Comparison of ENCODE assay signal across 12 mouse cellular contexts in genomic region chr12:51887301-51888290, GRCm38 (mm10). TPM values are rescaled to one million over a fixed set of nuclear protein-coding genes. Genes with fewer than 3 reads are reported as not detected.
DNase-seq lines count a peak whose midpoint lies in the region; ATAC-seq and TF ChIP-seq lines count a peak whose summit lies in the region.
"Had no signal": no experiment of that assay in that cellular context is flagged by ENCODE, and none has a peak within 500 bp of the region (broad histone marks: within the 10 kb centered on the region; RNA-seq: fewer than 3 reads in every experiment).

No protein-coding gene starts in this region.

- no peak overlapping the region for H3K9ac ChIP-seq in kidney, embryonic 16.5 days (replicated peaks; ENCODE audit: low read length)
- no peak overlapping the region for H3K9ac ChIP-seq in stomach, embryonic 15.5 days
- no peak overlapping the region for H3K9ac ChIP-seq in intestine, postnatal 0 days (ENCODE audit: low read depth, low read length)

- WGBS in kidney, embryonic 16.5 days: 73% methylated on average over 11 of the region's 11 CpGs
- 77% methylated on average over 11 of the region's 11 CpGs for WGBS in stomach, embryonic 15.5 days
- 70% methylated on average over 11 of the region's 11 CpGs for WGBS in intestine, postnatal 0 days

- H3K27ac ChIP-seq in kidney, embryonic 16.5 days (ENCODE audit: low read length): no peak overlapping the region
- H3K27ac ChIP-seq in stomach, embryonic 15.5 days: no peak overlapping the region
- H3K27ac ChIP-seq in intestine, postnatal 0 days (ENCODE audit: low read depth, low read length): no peak overlapping the region
- H3K27ac ChIP-seq: hindbrain, postnatal 0 days; limb, embryonic 10.5 days; macrophage had no signal

- no peak overlapping the region for H3K4me2 ChIP-seq in kidney, embryonic 16.5 days (replicated peaks; ENCODE audit: low read depth, low read length)
- H3K4me2 ChIP-seq in stomach, embryonic 15.5 days: no peak overlapping the region
- no peak overlapping the region for H3K4me2 ChIP-seq in intestine, postnatal 0 days (replicated peaks; ENCODE audit: low read depth)

- H3K4me1 ChIP-seq in kidney, embryonic 16.5 days (ENCODE audit: insufficient read depth, low read length): no peaks in the 10 kb centered on the region
- no peaks in the 10 kb centered on the region for H3K4me1 ChIP-seq in stomach, embryonic 15.5 days
- H3K4me1 ChIP-seq in intestine, postnatal 0 days (replicated peaks; ENCODE audit: control insufficient read depth, insufficient read depth, low read length): no peaks in the 10 kb centered on the region
- H3K4me1 ChIP-seq: limb, embryonic 10.5 days had no signal

- peak; percentile 76 for ATAC-seq in kidney, embryonic 16.5 days (ENCODE audit: low FRiP score, low TSS enrichment)
- peak; percentile 59 for ATAC-seq in granulocyte monocyte progenitor cell, adult 5-6 weeks (replicated peaks; ENCODE audit: poor library complexity, severe bottlenecking)
- peak; percentile 30; the same call in 1 of the 2 replicates for ATAC-seq in stomach, embryonic 15.5 days (ENCODE audit: insufficient read depth, low FRiP score, low read depth)
- ATAC-seq in intestine, postnatal 0 days: no peak
- ATAC-seq: hindbrain, postnatal 0 days had no signal

- no peak overlapping the region for H3K4me3 ChIP-seq in kidney, embryonic 16.5 days (ENCODE audit: low read length)
- no peak overlapping the region for H3K4me3 ChIP-seq in stomach, embryonic 15.5 days (replicated peaks)
- H3K4me3 ChIP-seq in intestine, postnatal 0 days (ENCODE audit: low read depth, low read length): no peak overlapping the region
- H3K4me3 ChIP-seq: limb, embryonic 10.5 days had no signal

- DNase-seq in kidney, postnatal 10 days: no peak
- peak; percentile 76 for DNase-seq in CD4-positive helper T cell, adult 2 months (ENCODE audit: low read depth, low spot score)
- no peak for DNase-seq in c-Kit-positive CD71-positive TER-119-positive erythroid progenitor cells, embryonic 14.5 days (ENCODE audit: low spot score)
- no peak for DNase-seq in left cerebral cortex, adult 9 months (ENCODE audit: low spot score in 2 of 2)
- DNase-seq: right cerebral cortex, postnatal 25 days had no signal

- no peak for TF ChIP-seq CTCF in intestine, postnatal 0 days (IDR thresholded peaks at IDR 0.05; ENCODE audit: low read depth)

- peaks cover 33% of the 10 kb centered on the region for H3K36me3 ChIP-seq in kidney, embryonic 16.5 days (ENCODE audit: insufficient read depth, low read length)
- peaks cover 27% of the 10 kb centered on the region for H3K36me3 ChIP-seq in stomach, embryonic 15.5 days
- H3K36me3 ChIP-seq in intestine, postnatal 0 days (ENCODE audit: control insufficient read depth, insufficient read depth): peaks cover 65% of the 10 kb centered on the region

- H3K27me3 ChIP-seq in kidney, embryonic 16.5 days (ENCODE audit: insufficient read depth, low read length): no peaks in the 10 kb centered on the region
- no peaks in the 10 kb centered on the region for H3K27me3 ChIP-seq in stomach, embryonic 15.5 days (replicated peaks)
- no peaks in the 10 kb centered on the region for H3K27me3 ChIP-seq in intestine, postnatal 0 days (replicated peaks; ENCODE audit: control insufficient read depth, insufficient read depth, low read length)

- no peaks in the 10 kb centered on the region for H3K9me3 ChIP-seq in kidney, embryonic 16.5 days (ENCODE audit: low read length)
- no peaks in the 10 kb centered on the region for H3K9me3 ChIP-seq in stomach, embryonic 15.5 days
- no peaks in the 10 kb centered on the region for H3K9me3 ChIP-seq in intestine, postnatal 0 days (ENCODE audit: control insufficient read depth)
- H3K9me3 ChIP-seq: limb, embryonic 10.5 days had no signal

RNA-seq across cellular contexts. Expression of gene Hectd1, which starts 58.3 kb away (rescaled TPM):
- polyA plus RNA-seq in kidney, embryonic 16.5 days (2015; fragmentation: Nextera tagmentation; extraction: Ambion mirVana): 37.3 and 41.8 TPM in 2 replicates
- 51.0 and 52.9 TPM in 2 replicates for total RNA-seq in granulocyte monocyte progenitor cell, adult 5-6 weeks (2014; fragmentation: Nextera tagmentation)
- total RNA-seq in granulocyte monocyte progenitor cell, adult 5-6 weeks (2017): 89.7 and 96.3 TPM in 2 replicates
- polyA plus RNA-seq in stomach, embryonic 15.5 days (2015; fragmentation: Nextera tagmentation; extraction: Ambion mirVana): 38.3 and 40.7 TPM in 2 replicates
- polyA plus RNA-seq in intestine, postnatal 0 days (2015; fragmentation: Nextera tagmentation; extraction: Ambion mirVana): 16.8 and 20.9 TPM in 2 replicates
